Mouse (Mus musculus) ovary, postnatal 10 days (tissue): ENCODE data around the gene Slc9a9.

Source experiments
- DNase-seq: peaks from one replicate; pipeline ENCODE4 v3.0.0; 2022; ENCODE audit warnings: low spot score

Gene Slc9a9

DNA sequence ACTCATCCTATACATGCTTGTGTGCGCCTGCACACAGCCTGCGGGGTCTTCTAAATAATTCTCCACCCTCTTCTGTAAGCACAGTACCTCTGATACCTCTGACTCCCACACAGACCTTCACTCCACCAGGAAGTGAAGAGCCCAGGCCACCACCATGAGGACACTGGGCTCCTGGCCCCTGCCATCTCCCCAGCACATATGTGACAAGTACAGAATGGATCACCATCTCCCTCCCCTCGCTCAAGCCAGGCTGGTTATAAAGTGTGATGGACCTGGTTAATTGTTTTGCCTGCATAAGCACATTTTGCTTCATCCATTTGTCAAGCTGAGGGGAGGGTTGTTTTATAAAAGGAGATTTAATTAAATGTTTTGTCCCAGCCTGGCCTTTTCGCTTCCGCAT, 408.2 kb downstream of the Slc9a9 start:
- DNase-seq = no peak

DNA sequence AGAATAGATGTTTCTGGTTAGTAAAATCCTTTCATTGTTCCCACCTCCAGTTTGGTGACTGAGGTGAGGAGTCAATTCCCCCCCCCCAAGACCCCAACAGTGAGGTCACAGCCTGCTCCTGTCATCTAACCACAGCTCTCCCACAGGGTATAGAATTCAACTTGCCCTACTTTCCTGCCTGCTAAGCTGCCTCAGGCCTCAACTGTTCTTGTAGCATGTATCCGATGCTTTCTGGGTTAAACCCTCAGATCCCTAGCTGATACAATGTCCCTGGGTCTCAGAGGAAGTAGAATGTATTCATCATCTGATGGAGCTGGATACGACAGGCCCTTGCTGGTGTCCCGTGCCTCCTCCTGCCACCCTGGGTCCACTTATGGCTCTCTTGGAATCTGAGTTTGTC, 408.9 kb downstream of the Slc9a9 start:
- DNase-seq = no peak

- no peak for DNase-seq
Measured at GRCm38 (mm10) chr9:95079951-95080350, 410.2 kb downstream of the Slc9a9 start.

DNA sequence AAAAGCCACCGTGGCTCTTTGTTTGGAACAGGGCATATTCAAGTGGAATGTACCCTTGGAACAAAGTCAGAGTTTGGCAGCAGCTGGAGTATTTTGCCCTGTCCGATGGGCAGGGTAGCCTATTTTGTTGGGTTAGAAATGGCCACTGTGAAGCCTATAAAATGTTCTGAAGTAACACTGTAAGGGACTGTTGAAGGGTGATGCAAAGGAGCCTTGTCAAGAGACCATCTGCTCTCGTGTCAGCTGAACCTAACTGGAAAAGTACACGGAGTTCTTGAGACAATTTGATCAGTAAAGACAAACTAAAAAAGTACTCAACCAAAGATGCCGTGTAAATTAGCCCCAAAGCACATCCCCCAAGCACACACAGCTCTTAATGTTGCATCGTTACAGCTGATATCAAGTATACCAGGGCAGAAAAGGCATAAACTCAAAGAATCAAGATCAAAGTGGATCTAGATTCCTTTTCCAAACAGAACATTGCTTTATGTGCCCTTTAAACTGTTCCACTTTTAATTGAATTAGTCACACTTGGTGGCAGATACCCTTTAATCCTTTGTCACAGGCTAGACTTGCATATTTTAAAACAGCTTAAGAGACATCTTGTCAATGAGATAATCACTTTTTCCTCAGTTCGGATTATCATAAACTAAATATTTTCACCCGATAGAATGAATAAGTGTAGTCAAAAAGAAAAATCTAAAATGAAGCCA, 416.6 kb downstream of the Slc9a9 start:
- DNase-seq = no peak

- no peak for DNase-seq
Measured at GRCm38 (mm10) chr9:95088221-95088620, 418.5 kb downstream of the Slc9a9 start.

DNA sequence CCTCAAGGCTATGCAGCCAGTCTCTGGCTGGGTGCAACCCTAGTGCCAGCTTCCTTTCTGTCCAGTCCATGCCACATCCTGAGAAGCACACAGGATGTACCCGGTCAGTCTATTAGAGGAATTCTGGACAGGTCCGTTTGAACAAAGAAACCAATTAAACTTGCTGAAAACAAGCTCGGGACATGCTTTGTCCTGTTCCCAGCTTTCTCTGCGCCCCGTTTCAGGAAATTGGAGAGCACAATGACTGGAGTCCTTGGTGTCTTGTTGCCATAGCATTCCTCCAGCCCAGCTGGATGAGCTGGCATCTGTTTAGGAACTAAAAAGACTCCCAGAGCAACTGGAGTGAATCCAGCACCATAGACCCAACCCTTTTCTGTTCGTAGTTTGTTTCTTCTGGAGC, 419.3 kb downstream of the Slc9a9 start:
- DNase-seq = no peak

DNA sequence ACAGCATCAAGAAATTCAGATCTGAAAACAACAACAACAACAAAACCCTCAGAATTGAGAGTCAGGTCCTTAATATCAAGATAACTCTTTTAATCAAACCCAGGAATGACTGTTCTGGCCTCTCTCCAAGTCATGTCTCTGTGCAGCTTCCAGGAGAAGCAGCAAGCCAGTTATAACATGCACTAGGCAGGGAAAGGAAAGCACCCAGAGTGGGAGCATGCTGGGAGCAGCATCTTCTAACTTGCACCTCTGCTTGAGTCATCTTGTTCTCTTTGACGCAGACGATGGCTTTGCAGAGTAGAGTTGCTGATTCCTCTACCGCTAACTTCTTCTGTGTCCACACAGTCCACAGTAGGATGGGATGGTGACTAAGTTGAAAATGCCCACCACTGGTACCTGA, 426.8 kb downstream of the Slc9a9 start:
- no peak for DNase-seq

DNA sequence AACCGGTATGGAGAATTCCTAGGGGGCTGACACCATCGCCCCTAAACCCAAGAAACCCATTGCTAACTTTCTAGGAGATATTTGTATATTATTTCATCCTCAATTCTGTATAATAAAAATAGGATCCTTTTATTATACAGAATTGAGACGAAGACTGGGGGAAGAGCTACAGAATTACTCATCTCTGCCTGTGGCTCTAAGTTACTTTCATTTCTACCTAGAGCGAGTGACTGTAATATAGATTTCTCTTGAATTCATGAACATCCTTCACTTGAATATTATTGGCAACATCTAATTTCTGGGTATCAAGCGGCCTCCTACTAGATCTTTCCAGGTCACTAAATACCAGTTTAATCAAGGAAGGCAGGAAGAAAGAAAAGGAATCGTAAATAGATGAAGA, 436.1 kb downstream of the Slc9a9 start:
- DNase-seq = no peak

- no peak for DNase-seq
Measured at GRCm38 (mm10) chr9:95109799-95110198, 440.1 kb downstream of the Slc9a9 start.

GRCm38 (mm10) chr9:95110768-95111167, 441.1 kb downstream of the Slc9a9 start:
- DNase-seq = no peak

GRCm38 (mm10) chr9:95111732-95112131, 442.0 kb downstream of the Slc9a9 start:
- DNase-seq = no peak

DNA sequence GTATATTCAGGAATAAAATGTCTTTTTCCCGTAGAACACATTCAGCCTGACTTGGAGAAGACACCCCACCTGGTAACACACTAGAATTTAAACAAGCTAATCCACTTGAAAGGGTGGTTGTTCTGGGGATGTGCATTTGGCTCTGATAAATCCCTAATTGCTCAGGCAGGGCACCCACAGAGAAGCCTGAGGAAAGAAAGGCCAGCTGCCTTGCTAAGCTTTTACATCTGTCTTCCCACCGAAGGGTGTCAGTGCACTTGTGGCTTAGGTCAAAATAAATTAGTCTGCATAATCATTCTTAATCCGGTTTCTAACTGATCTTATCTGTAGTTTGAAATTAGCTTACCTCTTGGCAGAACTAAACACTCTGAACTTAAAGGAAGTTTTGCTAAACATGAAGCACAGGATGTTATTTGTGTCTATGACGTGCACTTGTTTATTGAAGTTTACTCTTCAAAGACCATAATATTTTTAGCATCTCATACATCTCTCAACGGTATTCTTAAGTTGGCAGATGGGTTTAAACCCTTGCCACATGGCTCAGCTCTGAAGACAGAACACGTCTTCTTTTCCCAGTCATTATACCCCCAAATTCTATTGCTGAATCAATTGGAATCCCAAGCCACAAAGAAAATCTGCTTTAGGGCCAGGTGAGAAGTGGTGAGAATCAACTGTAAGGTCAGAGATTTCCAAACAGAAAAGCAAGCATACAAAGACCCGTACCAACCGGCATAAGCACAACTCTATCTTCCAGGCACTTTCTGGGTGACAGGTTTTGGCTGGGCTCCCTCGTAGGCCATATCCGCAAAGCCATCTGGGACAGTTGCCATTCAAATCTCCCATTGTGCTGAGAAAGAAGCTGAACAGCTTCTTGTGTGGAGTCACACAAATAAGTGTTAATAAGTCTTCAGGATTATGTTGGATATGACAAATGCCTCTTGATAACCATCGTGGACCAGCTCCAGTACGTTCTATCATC, 443.7 kb downstream of the Slc9a9 start:
- DNase-seq = no peak

- no peak for DNase-seq
Measured at GRCm38 (mm10) chr9:95120062-95120461, 450.4 kb downstream of the Slc9a9 start.

DNA sequence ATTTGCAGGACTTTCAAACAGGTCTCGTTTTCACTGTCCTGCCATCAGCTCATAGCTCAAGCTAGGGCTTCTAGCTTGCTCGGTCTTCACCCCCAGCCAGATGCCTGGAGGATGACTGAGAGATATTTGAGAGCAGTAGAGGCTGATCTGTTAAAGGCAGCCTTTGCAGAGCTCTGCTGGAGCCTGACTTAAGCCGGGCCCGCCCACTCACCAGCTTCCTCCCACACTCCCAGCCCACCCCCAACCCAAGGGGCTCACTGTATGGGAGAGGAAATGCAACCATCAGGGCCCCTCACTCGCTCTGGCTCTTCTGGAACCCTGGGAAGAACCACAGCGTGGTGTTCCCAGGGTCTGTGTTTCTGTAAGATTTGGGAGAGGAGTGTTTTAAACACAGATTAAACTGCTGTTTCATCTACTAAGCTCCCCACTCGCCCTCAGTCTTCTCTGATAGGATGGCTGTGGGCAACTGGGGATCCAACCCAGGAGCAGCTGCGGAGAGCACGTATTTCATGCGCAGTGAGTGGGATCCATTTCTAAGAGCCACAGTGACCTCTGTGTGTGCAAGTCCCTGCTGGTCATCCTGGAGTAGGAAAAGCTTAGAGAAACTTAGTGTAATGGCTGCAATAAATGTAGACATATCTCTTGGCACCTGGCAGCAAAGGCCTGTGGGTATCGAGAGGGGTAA, 451.6 kb downstream of the Slc9a9 start:
- DNase-seq = no peak

- no peak for DNase-seq
Measured at GRCm38 (mm10) chr9:95125683-95126082, 456.0 kb downstream of the Slc9a9 start.

DNA sequence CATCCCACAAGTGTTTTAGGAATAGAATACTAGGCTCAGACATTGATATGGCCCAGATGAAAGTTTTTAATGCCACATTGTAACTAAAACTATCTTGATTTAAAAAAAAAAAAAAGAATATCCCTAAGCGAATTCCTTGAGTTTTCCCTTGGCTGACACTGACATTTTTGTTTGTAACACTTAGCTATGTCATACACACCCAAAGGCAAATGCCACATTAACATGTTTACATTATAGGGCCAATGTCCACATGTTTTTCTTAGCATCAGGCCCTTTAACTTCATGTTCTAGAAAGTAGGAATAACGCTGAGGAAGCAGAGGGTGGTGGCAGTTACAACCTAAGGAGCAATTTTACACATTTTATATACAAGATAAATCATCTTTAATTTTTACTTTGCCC, 458.1 kb downstream of the Slc9a9 start:
- DNase-seq = no peak

DNA sequence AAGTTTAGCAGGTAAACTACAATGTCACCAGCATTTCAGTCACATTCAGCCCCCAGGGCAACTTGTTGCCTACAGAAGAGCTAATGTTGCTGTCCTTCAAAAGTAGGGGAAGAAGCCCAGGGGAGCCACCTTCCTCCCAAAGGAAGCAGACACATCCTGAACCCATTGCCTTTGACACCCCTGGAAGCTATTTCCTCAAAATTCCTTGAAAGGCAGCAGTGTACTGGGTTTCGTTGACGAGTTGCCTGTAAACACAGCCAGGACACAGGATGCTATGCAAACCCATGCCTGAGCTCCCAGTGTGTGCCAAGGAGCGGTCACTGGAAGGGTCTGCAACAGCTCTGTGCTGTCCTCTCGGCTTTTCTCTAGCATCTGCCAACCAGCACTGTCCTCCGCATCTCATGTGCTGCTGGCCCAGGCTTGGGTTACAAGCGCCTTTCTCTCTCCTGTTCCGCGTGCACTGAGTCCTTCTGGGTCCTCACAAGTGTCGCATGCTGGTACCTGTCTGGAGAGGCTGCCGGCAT, 479.6 kb downstream of the Slc9a9 start:
- DNase-seq = no peak

GRCm38 (mm10) chr9:95150096-95150495, 480.4 kb downstream of the Slc9a9 start:
- no peak for DNase-seq

GRCm38 (mm10) chr9:95150597-95150996, 480.9 kb downstream of the Slc9a9 start:
- no peak for DNase-seq

DNA sequence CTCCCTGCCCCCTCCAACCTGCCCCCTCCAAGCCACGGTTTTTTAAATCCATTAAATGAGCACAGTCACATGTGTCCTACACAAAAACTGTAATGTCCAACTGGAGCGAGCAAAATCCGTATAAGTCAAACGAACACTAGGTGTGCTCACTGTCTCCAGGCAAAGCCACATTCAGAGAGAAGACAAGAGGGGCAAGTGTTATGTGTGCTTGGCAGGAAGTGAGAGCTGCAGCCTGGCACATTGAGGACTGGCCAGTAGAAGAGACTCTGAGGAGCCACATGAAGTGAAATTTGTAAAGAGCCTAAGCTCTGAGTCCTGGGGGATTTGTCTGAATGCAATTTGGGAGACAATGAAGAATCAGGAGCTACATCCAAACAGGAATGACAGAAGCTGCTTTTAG, 481.3 kb downstream of the Slc9a9 start:
- no peak for DNase-seq

DNA sequence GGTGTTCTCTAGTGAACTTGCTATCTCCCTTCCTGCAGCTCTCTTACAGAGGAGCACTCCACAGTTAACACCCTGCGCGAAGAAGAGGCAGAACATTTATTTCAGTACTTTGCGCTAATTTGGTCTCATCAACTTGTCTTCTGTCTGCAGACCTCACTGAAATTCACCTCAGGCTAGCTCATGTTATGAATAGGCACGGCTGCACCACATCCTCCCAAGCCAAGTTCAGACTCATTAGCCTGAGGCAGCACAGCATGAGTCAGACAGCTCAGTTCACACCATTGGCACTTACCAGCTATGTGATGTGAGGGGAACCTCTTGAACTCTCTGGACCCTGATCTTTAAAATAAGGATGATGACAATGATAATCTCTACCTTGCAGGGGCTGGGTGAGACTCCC, 482.0 kb downstream of the Slc9a9 start:
- no peak for DNase-seq

DNA sequence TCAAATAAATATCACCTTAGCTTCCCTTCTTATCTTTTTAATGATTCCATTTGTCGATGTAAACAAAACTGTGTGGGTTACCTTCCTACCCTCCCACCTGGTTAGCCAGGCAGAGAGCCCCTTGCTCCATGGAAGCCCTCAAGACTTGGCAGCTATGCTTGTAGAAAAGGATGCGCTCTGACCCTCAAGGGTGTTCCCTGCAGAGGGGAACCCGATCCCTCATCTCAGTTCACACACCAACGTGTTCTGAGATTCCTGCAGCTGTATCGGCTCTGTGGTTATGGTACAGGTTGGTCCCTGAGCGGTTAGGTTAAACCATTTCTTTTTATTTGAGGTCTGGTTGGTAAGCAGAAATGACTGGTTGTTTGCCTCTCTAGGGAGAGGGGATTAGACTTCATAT, 484.3 kb downstream of the Slc9a9 start:
- no peak for DNase-seq
